Mouse (Mus musculus): Measurements from ENCODE around the gene Pigw. TPM values are rescaled to one million over a fixed set of nuclear protein-coding genes. Genes with fewer than 3 reads are reported as not detected.

Pigw gene
- 2.6 and 2.7 TPM in 2 replicates for polyA plus RNA-seq (2016; fragmentation: Nextera tagmentation; extraction: Ambion mirVana)

DNA sequence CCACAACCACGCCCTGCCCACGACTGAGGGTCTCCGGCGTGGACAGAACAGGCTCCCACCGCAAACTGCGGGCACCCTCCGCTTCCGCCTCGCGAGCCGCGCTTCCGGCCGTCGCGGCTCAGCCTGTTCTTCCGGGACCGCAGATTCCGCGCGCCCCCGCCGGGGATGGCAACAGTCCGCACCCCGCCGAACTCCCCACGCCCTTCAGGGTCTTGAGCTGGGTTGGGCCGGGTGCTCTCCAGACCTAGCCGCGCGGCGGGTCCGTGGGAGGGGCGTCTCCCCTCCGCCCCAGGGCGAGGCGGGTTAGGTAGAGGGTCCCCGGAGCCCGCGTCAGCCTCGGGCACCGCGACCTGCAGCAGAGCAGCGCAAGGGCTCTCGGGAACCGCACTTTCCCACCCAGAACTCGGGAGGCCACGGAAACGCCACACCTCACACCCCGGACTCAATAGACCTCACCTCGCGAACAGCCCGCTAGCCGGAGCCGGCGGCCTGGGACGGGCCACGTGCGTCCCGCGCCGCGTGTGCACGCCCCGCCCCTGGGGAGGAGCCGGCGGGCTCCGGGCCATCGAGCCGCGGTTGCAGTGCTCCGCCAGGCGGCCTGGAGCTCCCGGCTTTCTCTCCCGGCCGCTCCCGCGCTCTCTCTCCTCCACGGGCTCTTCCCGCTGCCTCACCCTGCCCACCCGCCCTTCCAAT lies at the start of gene Pigw, which contains the start of gene Myo19:
TSS of gene Pigw (minus strand) at position 514 of the 693 bp plus-strand sequence.
TSS of gene Myo19 (plus strand) at position 377 of the 693 bp plus-strand sequence.
- ATAC-seq (ENCODE audit: low FRiP score): peak; percentile 96
- peak within 1 kb of the TSS; percentile 86 for H3K4me3 ChIP-seq
- H3K27ac ChIP-seq: peak within 1 kb of the TSS; percentile 89
- H3K27me3 ChIP-seq: no peaks in the 10 kb centered on the region
- no peaks in the 10 kb centered on the region for H3K9me3 ChIP-seq (replicated peaks)
- WGBS: under 1% methylated on average over 80 of the region's 81 CpGs
- peaks cover 16% of the 10 kb centered on the region for H3K36me3 ChIP-seq
- H3K4me2 ChIP-seq (replicated peaks): peak within 1 kb of the TSS; percentile 81
- H3K4me1 ChIP-seq: peaks cover 18% of the 10 kb centered on the region
- peak within 1 kb of the TSS; percentile 92 for H3K9ac ChIP-seq

DNA sequence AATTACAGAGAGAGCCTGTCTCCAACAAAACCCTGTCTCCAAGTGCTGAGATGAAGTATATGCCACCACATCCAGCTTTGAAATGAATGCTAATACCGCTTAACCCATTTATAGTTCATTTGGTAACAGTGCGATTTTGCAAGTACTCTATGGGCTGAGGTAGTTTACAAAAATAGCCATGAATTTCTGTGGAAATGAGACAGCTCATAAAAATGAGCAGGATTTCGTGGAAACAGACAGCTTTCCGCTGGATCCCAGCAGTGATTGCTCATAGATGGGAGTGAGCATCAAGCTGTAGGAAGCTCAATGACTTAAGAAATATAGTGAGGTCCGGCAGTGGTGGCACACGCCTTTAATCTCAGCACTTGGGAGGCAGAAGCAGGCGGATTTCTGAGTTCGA lies 40.9 kb upstream of the Pigw start:
- H3K27ac ChIP-seq: no peak overlapping the region
- WGBS: 87% methylated on average over 8 of the region's 8 CpGs
- H3K27me3 ChIP-seq: no peaks in the 10 kb centered on the region
- H3K4me2 ChIP-seq (replicated peaks): no peak overlapping the region
- peaks cover 5% of the 10 kb centered on the region; the same call in 1 of the 2 replicates for H3K4me1 ChIP-seq
- H3K9ac ChIP-seq: no peak overlapping the region
- H3K36me3 ChIP-seq: no peaks in the 10 kb centered on the region
- no peaks in the 10 kb centered on the region for H3K9me3 ChIP-seq (replicated peaks)
- no peak for ATAC-seq (ENCODE audit: low FRiP score)
- H3K4me3 ChIP-seq: no peak overlapping the region

- H3K4me1 ChIP-seq: peaks cover 9% of the 10 kb centered on the region
- H3K4me2 ChIP-seq (replicated peaks): no peak overlapping the region
- no peak overlapping the region for H3K9ac ChIP-seq
- no peak for ATAC-seq (ENCODE audit: low FRiP score)
- H3K9me3 ChIP-seq (replicated peaks): no peaks in the 10 kb centered on the region
- H3K27me3 ChIP-seq: no peaks in the 10 kb centered on the region
- 80% methylated on average over 7 of the region's 7 CpGs for WGBS
- H3K4me3 ChIP-seq: no peak overlapping the region
- no peaks in the 10 kb centered on the region for H3K36me3 ChIP-seq
- H3K27ac ChIP-seq: no peak overlapping the region
Observed at GRCm38 (mm10) chr11:84919951-84920350, 39.9 kb upstream of the Pigw start.

GRCm38 (mm10) chr11:84919276-84919675 lies 39.2 kb upstream of the Pigw start:
- no peak for ATAC-seq (ENCODE audit: low FRiP score)
- H3K4me1 ChIP-seq: peaks cover 15% of the 10 kb centered on the region
- H3K27ac ChIP-seq: no peak overlapping the region
- no peak overlapping the region for H3K4me2 ChIP-seq (replicated peaks)
- H3K9ac ChIP-seq: no peak overlapping the region
- no peaks in the 10 kb centered on the region for H3K9me3 ChIP-seq (replicated peaks)
- 37% methylated on average over 3 of the region's 3 CpGs for WGBS
- H3K4me3 ChIP-seq: no peak overlapping the region
- H3K27me3 ChIP-seq: no peaks in the 10 kb centered on the region
- H3K36me3 ChIP-seq: peaks cover under 1% of the 10 kb centered on the region; the same call in 1 of the 2 replicates

- Histone ChIP-seq H3K36me3 (peaks cover 9% of the 10 kb centered on the region), H3K4me3 (no peak overlapping the region), H3K4me2 (replicated peaks) (peak overlapping the region; percentile 23), H3K9ac (no peak overlapping the region), H3K9me3 (replicated peaks) (no peaks in the 10 kb centered on the region), H3K4me1 (peaks cover 21% of the 10 kb centered on the region), H3K27me3 (no peaks in the 10 kb centered on the region), H3K27ac (no peak overlapping the region)
- WGBS: 4% methylated on average over 16 of the region's 16 CpGs
- ATAC-seq (ENCODE audit: low FRiP score): peak; percentile 68; the same call in 1 of the 2 replicates
Observed at GRCm38 (mm10) chr11:84918425-84918824, 38.3 kb upstream of the Pigw start.

DNA sequence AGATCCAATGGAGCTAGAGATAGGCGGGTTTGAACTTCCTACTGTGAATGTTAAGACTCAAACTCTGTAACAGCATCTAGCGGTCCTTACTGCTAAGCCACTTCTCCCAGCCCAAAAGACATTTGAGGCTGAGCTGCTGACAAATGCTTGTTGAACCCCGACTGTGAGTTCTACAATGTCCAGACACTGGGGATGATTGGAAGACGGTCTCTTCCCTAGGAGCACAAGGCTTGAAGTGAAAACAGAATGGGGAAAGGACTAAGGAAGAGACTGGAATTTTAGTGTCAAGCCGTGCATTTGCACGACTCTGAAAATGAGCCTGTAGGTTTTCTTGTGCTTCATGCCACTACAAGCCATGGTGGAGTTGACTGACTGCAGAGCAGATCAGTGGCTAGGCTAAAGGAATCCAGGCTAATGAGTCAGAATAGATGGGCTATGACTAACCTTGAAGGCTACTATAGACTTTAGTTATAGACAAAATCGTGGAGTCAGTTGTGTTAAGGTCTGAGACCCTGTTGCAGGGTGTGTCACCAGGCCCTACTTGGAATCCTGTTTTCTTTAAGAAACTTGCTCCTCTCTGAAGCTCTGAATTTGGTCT lies 36.7 kb upstream of the Pigw start:
- 59% methylated on average over 7 of the region's 7 CpGs for WGBS
- no peak overlapping the region for H3K27ac ChIP-seq
- no peak for ATAC-seq (ENCODE audit: low FRiP score)

GRCm38 (mm10) chr11:84916053-84916702 lies 36.1 kb upstream of the Pigw start, which contains the start of gene Znhit3:
Gene Znhit3, minus strand, starts transcription at chr11:84916366.
- peak within 1 kb of the TSS; percentile 87 for H3K4me3 ChIP-seq
- no peaks in the 10 kb centered on the region for H3K27me3 ChIP-seq
- peaks cover 21% of the 10 kb centered on the region for H3K4me1 ChIP-seq
- H3K27ac ChIP-seq: no peak within 1 kb of the TSS
- no peaks in the 10 kb centered on the region for H3K9me3 ChIP-seq (replicated peaks)
- peaks cover 24% of the 10 kb centered on the region for H3K36me3 ChIP-seq
- 3% methylated on average over 34 of the region's 34 CpGs for WGBS
- peak within 1 kb of the TSS; percentile 80 for H3K9ac ChIP-seq
- peak within 1 kb of the TSS; percentile 86 for H3K4me2 ChIP-seq (replicated peaks)
- peak; percentile 79 for ATAC-seq (ENCODE audit: low FRiP score)

More for the DNA sequence above, 36.7 kb upstream of the Pigw start:
- Histone ChIP-seq H3K4me3 (peak overlapping the region; percentile 87), H3K4me1 (peaks cover 21% of the 10 kb centered on the region), H3K9me3 (replicated peaks) (no peaks in the 10 kb centered on the region), H3K27me3 (no peaks in the 10 kb centered on the region), H3K36me3 (peaks cover 18% of the 10 kb centered on the region), H3K4me2 (replicated peaks) (peak overlapping the region; percentile 86), H3K9ac (no peak overlapping the region)

- Histone ChIP-seq H3K9me3 (replicated peaks) (no peaks in the 10 kb centered on the region), H3K27ac (no peak overlapping the region), H3K4me3 (no peak overlapping the region), H3K9ac (no peak overlapping the region), H3K4me2 (replicated peaks) (no peak overlapping the region), H3K27me3 (no peaks in the 10 kb centered on the region), H3K4me1 (peaks cover 21% of the 10 kb centered on the region), H3K36me3 (peaks cover 37% of the 10 kb centered on the region)
- ATAC-seq (ENCODE audit: low FRiP score): no peak
- WGBS: 84% methylated on average over 5 of the region's 5 CpGs
Observed at GRCm38 (mm10) chr11:84914673-84915072, 34.6 kb upstream of the Pigw start.

DNA sequence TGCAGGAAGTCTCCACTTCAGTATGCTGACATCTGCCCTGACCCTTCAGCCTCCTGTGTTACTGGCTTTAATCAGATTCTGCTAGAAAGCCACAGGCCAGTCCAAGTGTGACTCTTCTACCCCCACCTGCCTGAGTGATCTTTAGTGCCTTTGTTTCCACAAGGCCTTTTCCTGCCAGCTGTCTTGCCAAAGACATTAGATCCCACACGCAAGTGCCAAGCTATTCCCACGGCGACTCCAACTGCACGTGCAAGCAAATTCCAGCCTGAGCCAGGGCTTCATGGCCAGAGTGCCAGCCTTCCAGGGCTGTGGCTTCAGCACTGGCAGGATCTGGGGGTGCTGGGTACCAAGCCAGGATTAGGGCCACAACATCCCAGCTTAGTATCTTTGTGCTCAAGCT lies 30.3 kb upstream of the Pigw start:
- H3K4me1 ChIP-seq: peaks cover 15% of the 10 kb centered on the region
- no peak overlapping the region for H3K9ac ChIP-seq
- no peaks in the 10 kb centered on the region for H3K27me3 ChIP-seq
- no peak for ATAC-seq (ENCODE audit: low FRiP score)
- H3K4me3 ChIP-seq: no peak overlapping the region
- H3K4me2 ChIP-seq (replicated peaks): no peak overlapping the region
- 79% methylated on average over 4 of the region's 4 CpGs for WGBS
- no peaks in the 10 kb centered on the region for H3K9me3 ChIP-seq (replicated peaks)
- H3K27ac ChIP-seq: no peak overlapping the region
- H3K36me3 ChIP-seq: peaks cover 80% of the 10 kb centered on the region

DNA sequence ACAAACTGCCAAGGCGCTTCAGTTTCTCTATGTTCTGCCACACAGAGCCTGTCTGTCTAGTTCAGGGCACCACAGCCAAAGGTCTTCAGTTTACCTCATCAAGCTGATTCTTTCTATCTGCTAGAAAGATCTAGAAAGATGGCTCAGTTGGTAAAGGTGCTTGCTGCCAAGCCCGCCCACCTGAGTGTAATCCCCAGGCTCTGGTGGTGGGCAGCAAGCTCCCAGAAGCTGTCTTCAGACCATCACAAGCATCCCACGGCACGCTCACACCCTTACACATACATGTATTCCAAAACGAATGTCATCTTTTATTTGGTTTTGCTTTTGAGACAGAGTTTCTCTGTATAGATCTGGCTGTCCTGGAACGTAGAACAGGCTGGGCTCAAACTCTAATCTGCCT lies 28.4 kb upstream of the Pigw start:
- Histone ChIP-seq H3K36me3 (peaks cover 88% of the 10 kb centered on the region), H3K4me1 (no peaks in the 10 kb centered on the region), H3K4me2 (replicated peaks) (no peak overlapping the region), H3K9ac (no peak overlapping the region), H3K27ac (no peak overlapping the region), H3K4me3 (no peak overlapping the region), H3K27me3 (no peaks in the 10 kb centered on the region), H3K9me3 (replicated peaks) (no peaks in the 10 kb centered on the region)
- ATAC-seq (ENCODE audit: low FRiP score): no peak
- 93% methylated on average over 6 of the region's 6 CpGs for WGBS

DNA sequence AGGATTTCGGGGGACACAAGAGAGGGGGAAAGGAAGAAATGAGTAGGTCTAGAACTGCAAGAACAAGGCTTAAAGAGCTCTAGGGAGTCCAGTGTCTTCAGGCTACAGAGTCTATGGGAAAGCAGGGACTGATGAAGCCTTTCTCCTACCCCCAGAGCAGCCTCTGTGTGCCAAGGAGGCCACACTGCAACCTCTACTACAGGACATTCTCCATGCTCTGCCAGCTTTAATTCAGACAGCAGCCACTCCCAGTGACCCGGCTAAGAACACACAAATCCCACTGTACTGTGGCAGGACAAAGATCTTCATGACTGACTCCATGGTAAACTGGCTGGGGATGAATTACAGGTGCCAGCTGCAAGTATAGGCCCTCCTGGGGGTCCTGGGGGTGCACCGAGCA lies 27.0 kb upstream of the Pigw start:
- Histone ChIP-seq H3K4me3 (no peak overlapping the region), H3K36me3 (peaks cover 94% of the 10 kb centered on the region), H3K9ac (no peak overlapping the region), H3K4me1 (no peaks in the 10 kb centered on the region), H3K4me2 (replicated peaks) (no peak overlapping the region), H3K27me3 (no peaks in the 10 kb centered on the region), H3K9me3 (replicated peaks) (no peaks in the 10 kb centered on the region), H3K27ac (no peak overlapping the region)
- WGBS: 73% methylated on average over 3 of the region's 3 CpGs
- no peak for ATAC-seq (ENCODE audit: low FRiP score)

- no peak for ATAC-seq (ENCODE audit: low FRiP score)
- Histone ChIP-seq H3K27me3 (no peaks in the 10 kb centered on the region), H3K27ac (no peak overlapping the region), H3K4me2 (replicated peaks) (no peak overlapping the region), H3K9me3 (replicated peaks) (no peaks in the 10 kb centered on the region), H3K36me3 (peaks cover 97% of the 10 kb centered on the region), H3K4me3 (no peak overlapping the region), H3K4me1 (no peaks in the 10 kb centered on the region), H3K9ac (no peak overlapping the region)
- WGBS: 82% methylated on average over 9 of the region's 9 CpGs
Observed at GRCm38 (mm10) chr11:84904597-84905144, 24.6 kb upstream of the Pigw start.

Data from hindbrain, embryonic 12.5 days (tissue).